Mouse (Mus musculus) brain, adult 2 months (tissue): Measurements from ENCODE around the gene Ip6k3.

Experiments used
- DNase-seq: peaks from one replicate; pipeline ENCODE4 v3.0.0; 2011; ENCODE audit warnings: low read depth, low spot score

Gene Ip6k3

DNA sequence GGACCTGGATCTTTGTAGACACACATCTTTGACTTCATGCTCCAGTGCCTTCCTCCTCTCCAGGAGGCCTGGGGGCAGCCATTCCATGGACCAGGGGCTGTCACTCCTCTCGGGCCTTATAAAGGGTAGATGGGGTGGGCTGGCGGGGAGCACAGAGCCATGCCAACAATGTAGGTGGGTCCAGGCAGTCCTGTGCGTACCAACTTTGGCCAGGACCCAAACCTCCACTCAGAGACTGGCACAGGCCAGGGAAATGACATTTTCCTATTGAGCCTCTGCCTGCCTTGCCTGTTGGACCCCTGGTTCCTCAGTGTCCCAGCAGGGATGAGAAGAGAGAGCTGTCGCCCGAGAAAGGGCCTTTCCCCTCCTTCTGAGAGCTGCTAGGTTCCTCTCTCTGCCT, 14.8 kb upstream of the Ip6k3 start:
- no peak for DNase-seq

DNA sequence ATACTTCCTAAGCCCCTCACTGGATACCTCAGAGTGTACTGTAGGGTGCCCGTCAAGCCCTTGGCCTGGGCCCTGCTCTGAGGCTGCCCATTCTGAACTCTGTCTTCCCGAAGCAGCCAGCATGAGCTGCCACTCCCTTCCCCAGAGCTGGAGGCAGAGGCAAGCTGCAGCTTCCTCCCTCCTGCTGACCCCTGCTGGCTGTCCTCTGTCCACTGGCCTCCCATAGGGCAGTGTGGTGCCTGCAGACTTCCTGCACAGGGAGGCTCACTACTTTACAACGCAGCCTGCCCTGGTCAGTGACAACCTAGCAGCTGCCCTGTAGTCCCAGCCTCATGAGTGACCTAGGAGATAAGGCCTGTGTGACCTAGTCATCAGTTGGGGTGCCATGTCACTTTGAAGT, 14.1 kb upstream of the Ip6k3 start:
- DNase-seq: no peak

DNA sequence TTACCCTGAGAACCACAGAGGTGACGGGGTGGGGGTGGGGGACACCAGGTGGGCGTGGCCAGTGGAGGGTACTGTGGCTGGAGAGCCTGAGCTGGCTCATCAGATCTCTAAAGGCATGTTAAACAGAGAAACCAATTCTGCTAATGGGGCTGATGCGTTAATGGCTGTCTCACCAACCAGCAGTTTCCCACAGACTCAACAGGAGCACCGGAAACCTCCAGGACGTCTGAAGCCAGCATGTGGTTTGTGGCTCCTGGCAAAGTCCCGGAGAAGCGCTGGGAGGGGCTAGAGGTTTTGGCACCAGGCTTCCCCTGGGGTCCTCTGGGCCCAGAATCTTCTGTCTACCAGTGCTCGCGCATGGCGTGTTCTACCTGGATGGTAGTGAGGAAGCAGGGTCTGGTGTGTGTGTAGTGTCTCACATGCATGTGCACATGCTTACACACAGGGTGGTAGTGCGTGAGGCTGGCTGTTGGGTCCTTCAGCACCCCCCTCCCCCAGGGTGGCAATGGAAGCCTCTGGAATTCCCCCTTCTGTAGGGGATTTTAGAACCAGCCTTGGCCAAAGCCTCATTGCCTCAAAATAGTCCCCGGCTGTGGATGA, 12.2 kb upstream of the Ip6k3 start:
- DNase-seq: no peak

DNA sequence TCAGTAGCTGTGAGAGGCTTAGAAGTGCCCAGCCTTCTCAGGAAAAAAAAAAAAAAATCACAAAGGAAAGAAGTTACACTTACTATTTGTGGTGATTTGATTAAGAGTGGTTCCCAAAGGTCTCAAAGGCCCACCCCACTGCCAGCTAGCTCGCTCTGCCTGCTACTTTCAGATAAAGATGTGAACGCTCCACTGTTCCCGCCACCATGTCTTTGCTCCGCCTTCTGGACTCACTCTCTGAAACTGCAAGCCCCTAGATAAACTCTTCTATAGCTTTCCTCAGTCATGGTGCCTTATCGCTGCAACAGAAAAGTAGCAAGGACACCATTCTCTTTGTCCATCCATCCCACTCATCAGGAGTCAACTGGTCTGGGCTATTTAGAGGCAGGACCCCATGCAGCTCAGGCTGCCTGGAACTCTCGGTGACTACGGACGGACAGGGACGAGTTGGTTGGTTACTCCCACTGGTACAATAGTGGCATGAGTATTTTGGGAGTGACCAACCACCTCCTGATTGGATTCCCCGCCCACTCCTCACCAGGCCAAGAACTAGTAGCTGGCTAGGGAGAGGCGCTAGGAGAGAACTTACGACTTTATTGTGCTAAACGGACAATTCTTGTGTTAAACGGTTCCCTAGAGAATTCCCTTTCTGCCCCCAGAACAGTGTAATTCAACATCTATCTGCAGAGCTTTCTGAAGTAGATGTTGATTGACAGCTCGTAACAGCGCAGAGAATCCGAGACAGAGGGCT, 11.0 kb upstream of the Ip6k3 start:
- DNase-seq: no peak

DNA sequence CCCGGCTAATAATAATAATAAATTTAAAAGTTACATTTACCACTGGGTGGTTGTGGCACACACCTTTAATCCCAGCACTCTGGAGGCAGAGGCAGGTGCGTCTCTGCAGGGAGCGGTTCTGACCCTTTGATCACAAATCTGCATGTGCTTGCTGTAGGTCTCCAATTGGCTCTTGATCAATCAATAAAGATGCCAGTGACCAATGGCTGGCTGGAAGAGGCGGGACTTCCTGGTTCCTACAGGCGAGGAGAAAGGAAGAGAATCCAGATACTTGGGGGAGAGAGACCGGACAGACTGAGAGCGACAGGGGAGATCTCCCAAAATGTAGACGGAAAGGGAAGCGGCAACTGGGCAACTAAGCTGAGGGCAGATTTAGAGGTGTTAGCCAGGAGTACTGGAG, 10.4 kb upstream of the Ip6k3 start:
- DNase-seq: no peak

DNA sequence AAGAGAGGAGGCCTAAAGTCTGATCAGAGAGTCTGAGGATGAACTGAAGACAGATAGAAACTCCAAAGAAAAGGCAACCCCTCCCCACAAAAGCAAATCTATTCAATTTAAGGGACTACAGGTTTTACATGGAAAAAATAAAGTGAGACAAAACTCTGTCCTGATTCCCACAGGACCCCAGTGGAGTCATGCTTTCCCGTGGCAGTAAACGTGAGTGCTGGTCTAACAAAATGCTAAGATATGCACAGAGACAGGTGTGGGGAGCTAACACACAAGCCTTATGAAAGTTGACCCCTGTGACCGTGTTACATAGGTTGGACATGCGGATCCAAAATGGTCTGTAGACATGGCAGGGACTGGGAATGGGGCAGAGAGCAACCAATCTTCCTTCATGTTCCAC, 9.2 kb upstream of the Ip6k3 start:
- DNase-seq: no peak

DNA sequence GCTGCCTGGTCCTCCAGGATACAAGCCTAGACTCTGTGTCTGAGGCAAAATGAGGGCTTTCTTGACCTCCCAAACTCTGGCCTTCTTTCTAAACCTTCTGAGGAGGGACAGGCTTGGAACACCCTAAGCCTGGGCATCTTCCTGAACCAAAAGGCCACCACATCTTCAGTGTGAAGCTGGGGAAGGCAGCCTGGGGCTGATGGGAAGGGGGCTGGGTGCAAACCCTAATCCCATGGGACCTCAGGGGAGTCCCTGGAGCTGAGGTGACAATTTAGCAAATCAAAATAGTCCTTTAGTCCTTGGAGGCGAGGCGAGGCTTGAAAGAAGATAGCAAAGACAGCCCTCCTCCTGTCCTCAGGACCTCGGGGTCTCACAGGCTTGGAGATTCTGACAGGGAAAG, 8.7 kb upstream of the Ip6k3 start:
- DNase-seq: no peak

DNA sequence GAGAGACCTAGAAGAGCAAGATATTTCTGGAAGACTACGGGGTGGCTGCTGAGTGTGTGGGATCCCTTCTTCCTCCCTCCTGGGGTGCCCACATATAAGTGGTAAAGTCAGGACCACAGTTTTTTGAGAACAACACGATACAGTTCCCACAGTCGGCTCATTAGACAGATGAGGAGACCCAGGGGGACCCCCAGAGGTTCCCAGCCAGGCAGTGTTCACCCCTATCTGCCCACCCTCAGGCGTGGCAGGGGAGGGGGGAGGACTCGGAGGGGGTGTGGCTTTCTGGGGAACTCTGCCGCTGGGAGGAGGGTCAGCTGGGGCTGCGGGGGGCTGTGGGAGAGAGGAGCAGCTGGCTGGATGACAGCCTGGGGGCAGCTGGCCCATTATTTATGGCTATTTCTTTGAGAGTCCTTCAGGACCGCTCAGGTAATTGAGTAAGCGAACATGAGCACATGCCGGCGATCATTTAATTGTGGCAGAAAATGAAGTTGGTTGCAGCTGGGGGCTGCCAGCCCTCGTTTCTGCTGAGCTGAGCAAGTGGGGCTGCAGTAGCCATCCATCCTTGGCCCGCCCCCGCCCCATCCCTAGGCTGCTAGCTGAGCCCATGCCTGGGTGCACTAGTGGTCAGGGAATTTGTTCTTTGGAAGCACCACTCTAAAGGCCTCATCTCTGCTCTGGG, 7.7 kb upstream of the Ip6k3 start:
- no peak for DNase-seq

DNA sequence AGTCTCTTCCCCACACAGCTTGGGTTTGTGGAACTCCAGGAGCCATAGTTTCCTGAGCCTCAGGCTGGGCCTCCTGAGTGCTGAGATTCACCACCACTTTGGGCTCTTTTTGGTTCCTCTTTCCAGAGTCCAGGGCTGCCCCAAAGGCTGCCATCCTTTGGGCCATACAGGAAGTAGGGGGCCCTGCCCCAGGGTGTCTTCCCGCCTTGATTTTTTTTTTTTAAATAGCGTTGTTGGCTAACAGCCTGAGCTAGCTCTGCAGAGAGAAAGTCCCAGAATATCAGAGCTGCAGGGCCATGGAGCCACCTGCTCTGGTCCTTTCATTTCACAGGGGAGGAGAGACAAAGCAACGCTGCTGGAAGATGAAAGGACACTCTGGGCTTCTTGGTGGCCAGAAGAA, 6.1 kb upstream of the Ip6k3 start:
- no peak for DNase-seq

DNA sequence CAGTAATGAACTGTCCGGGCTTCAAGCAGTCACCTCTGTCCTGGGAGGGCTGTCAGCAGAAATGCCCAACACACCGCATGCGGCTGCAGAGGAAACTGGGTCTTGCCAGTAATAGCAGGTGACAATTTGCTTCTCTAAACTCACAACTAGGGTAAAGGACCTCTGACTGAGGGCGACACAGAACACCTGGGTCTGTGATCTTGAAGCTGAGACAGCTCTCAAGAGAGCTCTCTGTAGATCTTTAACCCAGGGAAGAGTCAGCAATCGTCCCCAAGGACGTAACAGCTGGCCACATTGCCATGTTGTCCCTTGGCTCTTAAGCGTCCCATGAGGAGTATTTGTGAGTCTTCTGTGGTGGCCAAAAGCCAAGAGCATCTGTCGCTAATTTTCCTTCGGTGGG, 4.9 kb upstream of the Ip6k3 start:
- DNase-seq: no peak

DNA sequence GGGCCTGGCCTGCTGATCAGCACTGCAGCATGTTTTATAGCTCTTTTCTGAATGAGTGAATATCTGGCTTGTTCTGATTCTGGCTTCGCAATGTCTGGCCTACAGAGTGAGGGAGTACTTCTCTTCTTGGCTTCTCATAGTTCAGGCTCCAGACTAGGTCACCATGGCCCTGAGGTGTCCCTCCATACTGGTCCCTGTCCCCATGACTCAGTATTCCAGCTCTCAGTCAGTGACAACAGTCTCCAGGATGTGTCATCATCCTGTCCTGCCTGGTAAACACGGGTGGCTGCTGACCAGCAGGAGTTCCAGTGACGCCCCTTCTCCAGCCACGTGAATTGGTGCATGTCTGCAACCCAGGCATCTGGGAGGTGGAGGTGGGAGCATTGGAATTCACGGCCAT, 3.5 kb upstream of the Ip6k3 start:
- no peak for DNase-seq

DNA sequence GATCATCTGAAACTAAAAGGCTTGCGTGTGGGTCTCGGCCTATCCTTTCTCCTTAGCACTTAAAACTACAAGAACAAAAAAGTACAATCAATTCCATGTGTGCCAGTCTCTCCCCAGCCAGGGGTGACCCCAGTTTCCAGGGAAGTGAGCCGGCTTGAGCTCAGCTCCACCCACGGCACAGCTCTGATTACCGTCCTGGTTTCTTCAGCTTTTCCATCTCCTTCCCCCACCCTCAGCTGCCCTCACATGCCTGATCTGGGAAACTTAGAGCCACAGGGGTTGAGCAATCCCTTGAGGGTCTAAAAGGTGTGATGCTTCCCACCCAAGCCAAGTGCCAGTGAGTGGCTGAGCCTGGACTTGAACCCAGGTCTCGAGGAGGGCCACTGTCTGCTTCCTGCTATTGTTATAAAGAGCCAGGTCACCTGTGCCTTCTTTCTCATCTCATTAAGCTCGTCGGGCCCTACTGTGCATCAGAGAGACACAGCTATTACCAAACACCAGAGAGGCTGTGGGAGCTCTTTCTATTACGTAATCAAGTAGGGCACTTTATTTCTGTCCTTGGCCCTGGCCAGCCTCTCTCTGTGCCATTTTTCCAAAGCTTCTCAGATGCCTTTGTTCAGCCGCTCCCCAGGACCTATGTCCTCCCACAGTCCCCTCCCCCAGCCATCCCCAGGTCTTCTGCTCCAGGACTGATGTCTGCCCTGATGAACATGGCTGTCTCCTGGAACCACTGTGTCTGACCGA, 2.5 kb upstream of the Ip6k3 start:
- peak; percentile 70 for DNase-seq

DNA sequence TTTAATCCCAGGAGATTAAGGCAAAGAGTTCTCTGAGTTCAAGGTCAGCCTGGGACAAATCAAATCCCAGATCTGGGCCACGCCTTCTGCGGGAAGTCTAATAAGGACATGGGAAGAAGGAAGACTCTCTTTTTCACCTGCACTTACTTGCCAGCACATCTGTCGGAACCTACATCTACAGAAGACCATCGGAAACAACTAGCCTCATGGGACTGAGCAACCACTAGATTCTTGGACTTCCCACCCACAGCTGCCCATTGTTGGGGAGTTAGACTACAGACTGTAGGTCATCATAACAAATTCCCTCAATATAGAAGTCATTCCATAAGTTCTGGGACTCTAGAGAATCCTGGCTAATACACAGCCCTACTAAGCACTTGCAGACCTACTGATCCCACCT, 974 bp upstream of the Ip6k3 start:
- DNase-seq: no peak

DNA sequence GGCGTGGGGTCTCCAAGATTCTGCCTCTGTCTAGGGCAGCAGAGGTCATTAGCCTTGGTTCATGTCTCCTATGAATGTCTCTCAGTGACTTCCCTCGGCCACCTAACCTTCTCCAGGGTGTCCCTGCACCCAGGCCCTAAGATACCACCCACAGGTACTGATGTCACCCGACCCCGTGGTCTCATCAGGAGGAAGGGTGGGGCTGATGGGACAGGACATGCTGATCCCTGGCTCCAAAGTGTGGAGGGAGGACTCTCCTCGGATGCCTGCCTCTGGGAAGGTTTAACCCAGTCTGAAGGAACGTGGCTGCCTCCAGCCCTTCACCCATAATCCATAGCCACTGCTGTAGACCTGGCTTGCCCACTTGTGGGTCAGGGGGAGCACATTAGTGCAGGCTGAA, 694 bp downstream of the Ip6k3 start:
- no peak for DNase-seq

DNA sequence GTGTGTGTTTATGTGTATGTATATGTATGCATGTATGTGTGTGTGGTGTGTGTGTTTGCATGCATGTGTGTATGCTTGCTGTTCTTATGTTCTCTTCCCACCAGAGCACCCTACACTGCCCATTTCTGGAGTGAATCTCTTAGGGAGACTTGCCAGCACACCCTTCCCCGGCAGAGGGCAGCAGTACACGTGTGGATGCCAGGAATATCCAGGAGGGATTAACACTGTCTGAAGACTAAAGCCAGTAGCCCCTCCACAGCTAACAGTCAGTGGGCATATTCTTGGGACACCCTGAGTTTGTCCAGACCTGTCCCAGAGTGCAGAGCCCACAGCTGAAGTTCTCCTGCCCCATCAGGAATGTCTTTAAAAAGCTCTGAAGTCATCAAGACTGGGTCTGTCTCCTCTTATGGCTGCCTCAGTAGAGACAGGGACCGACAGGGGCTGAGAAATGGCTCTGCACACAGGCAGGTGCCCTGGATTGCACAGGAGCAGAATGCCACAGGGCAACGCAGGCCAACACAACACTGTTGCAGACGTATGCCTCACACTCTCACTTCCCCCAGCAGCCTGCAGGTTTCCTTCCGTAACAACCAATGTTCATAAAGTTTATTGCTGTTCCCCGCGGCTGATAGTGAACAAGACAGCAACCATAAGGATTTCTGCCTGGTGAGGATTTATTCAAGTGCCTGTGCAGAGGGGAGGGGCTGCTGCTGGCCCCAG, 2.4 kb downstream of the Ip6k3 start:
- peak; percentile 78 for DNase-seq

DNA sequence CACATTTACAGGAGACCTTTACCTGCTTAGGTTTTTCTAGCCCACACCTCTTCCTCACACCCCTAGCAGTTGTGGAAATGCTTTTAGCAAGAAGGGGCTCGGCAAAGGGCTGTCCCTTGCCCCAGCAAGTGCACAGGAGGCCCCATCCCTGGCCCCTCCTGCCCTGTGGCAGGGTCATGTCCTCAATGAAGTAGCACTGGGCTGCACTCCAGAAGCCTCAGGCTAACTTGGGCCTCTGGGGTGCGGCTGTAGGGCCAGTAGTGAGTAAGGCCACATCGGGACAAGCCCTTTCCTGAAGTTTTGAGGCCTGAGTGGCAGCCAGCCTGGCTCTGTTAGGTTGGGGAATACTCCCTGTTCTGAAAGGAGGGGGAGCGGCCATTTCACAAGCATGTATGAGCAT, 6.7 kb downstream of the Ip6k3 start:
- no peak for DNase-seq

DNA sequence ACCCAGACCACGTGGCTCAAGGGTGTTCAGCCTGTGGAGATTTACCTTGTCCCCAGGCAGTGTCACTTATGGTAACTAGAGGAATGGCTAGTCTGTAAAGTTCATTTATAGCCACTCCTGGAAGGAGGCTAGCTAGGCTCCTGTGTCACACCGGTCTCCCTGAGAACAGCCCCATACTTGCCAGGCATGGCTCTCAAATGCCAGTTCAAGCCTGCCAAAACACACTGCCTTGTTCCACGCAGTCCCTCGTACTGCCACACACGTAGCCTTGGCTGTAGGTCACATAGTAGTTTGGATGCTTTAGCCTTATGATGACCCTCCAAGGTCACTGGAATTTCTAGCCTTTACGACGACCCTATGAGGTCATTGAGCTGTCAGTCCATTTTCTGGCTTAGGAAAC, 8.4 kb downstream of the Ip6k3 start:
- DNase-seq: no peak

DNA sequence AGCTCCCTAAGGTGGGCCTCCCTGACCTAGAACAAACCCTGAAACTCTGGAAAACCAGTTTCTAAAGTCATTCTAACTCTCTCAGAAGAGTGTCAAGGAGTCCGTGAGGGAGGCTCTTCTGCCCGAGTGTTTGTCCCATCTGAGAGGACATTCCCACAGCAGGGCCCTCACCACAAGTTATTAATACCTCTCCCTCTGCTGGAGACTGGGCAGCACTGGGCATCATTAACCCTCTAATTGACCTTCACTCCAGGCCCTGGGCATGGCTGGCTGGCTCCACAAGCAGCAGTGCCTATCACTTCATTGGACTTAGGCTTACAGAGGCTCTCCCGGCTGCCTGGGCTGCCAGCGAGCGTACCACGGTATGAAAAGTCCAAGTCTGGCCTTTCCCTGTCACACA, 9.2 kb downstream of the Ip6k3 start:
- DNase-seq: no peak

DNA sequence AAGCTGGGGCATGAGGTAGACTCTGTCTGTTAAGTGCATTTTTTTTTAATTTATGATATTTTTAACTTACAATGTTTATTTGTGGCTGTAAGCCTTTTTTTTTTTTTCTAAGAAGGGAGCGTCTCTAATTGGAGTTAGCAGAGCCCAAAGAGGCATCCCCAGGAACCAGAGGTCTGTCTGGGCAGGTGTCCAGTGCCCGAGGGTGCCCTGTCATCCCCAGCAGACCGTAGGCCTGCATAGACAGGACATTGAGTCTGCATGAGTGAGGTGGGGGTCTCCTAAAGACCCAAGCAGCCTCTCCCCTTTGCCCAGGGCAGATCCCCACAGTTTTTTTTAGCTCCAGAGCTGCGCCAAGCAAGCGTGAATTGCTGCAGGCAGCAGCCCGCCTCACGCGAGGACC, 11.8 kb downstream of the Ip6k3 start:
- DNase-seq: no peak

DNA sequence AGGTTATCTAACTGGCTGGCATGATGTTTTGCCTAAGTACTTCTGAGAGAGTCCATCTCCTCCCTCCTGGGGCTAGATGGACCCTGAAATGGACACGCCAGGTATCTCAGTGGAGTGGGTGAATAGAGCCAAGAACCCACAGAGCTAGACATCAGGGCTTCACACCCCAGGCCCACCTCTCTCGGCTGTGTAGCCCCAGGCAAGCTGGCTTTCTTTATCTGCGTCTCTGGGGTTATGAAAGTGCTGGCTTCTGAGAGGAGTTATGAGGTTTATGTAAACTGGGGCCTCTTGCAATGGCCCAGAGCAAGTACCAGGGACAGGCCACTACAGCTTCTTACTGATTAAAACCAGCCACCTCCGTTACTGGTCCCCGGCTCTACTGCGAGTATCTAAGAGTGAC, 12.7 kb downstream of the Ip6k3 start:
- DNase-seq: no peak

DNA sequence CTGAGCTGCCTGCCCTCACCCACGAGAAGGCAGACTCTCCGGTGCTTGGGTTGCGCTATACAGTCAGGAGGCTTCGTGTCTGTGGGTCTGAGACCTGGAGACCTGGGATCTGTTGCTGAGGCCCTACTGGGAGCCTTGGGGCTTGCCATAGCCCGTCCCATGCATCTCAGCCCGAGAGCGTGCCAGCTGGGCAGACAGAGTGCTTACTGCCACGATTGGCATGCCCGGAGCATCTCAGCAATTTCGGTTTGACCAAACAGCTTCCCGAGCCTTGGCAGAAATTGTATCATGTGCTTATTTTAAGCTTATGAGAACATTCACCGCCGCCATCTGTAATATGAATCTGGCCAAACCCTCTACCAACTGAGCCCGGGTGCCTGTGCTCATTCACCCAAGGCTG, 13.3 kb downstream of the Ip6k3 start:
- DNase-seq: peak; percentile 91

DNA sequence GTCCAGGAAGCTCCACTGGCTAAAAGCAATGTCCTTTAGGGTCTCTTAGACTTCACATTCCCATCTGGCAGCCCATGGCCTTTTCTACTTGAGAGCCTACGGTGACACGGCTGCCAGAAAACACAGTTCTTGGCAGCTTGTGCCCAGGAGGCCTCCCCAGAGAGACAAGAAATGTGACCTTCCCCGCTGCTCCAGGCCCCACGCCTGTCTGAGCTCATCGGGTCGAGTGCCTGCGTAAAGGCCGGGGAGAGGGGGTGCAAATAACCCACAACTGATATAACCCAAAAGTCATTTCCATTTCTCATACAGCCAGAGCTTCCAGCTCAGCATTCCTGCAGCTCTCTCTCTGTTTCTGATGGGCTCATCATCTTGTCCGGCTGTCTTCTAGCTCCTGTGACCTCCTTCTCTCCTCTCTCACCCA, 13.8 kb downstream of the Ip6k3 start:
- no peak for DNase-seq
